Mouse (Mus musculus): ENCODE data around the gene Ppm1f.
"Not testable (repeated sequence)": the region's sequence is repeated elsewhere in the genome, so short reads cannot be mapped to it uniquely, and the experiment has no call there.

Ppm1f gene

DNA sequence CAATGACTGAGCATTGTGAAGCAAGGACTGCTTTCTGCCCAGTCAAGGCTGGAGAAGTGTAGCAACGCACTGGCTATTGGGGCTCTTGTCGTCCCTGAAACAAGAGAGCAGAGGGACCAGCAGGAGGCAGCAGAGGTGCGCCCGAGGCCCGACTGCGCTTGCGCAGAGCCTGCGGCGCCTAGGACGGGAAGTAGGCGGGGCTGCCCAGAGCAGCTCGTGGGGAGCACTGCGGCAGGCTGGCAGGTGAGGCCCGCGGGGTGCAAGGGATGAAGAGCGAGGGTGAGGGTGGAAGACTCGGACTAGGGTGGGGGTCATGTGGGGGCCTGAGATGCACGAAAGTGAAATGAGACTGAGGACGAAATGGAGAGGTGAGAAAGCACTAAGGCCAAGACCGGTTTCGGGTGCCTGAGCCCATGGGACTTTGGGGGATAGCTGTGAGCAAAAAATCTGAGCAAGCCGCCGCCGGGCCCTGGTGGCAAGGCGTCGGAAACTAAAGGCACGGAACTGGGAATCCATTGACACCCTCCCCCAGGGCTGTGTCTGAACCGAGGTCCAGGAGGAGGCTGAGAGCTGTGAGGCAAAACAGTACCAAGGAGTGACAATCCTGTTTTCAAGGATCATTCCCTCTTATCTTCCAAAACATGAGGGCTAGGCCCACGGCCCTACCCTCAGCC, at the start of gene Ppm1f:
TSS of gene Ppm1f (plus strand) at position 88 of the 674 bp plus-strand sequence.
- peak; percentile 94 for DNase-seq (ENCODE audit: extremely low spot score)

DNA sequence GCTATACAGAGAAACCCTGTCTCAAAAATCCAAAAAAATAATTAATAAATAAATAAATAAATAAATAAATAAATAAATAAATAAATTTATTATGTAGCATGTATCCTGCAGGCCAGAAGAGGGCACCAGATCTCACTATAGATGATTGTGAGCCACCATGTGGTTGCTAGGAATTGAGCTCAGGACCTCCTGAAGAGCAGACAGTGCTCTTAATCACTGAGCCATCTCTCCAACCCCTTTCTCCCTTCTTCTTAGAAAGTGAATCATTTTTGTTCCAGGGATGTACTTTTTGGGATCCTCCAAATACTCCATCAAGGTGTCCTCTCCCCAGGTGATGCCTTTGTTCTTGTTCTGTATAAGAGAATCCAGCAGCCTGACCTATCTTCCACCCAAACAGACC, 47.1 kb upstream of the Ppm1f start:
- DNase-seq (ENCODE audit: extremely low spot score): no peak

DNA sequence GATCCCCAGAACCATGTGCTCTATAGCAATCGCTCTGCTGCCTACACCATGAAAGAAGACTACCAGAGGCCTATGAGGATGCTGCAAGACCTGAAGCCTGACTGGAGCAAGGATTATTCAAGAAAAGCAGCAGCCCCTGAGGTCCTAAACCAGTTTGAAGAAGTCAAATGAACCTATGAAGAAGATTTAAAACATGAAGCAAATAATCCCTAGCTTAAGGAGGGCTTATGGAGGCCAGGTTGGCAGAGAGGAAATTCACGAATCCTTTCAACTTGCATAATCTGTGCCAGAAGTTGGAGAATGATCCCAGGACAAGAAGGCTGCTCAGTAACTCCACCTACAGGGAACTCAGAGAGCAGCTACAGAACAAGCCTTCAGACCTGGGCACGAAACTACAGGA, 43.9 kb upstream of the Ppm1f start:
- no peak for DNase-seq (ENCODE audit: extremely low spot score)

DNA sequence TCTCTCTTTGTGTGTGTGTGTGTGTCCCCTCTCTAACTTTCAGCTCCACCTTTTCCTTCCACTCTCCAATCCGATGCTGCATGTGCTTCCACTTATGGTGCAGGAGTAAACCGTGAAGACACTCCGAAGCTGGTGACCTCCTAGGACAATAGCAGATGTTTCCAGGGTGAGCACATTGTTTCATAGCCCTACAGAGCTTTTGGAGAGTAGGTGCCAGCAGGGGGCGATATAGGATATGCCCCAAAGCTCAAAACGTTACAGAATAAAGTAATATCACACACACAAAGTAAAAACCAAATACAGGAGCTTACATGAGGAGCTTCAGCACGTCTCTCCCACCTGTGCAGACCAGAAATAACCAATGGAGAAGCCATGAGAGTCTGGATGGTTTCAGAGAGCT, 41.4 kb upstream of the Ppm1f start:
- DNase-seq (ENCODE audit: extremely low spot score): peak; percentile 38

DNA sequence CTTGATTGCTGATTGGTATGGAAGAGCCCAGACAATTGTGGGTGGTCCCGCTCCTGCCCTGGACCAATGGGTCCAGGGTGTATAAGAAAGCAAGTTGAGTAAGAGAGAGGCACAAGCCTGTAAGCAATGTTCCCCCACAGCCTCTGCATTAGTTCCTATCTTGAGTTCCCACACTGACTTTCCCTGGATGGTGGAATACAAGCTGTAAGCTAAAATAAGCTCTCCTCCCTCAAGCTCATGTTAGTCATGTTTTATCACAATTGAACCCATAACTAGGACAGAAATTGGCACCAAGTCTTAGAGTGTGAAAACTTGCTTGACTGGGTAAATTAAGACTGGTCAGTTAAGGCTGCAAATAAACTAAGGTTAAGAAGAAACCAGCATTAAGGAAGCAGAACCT, 40.7 kb upstream of the Ppm1f start:
- no peak for DNase-seq (ENCODE audit: extremely low spot score)

DNA sequence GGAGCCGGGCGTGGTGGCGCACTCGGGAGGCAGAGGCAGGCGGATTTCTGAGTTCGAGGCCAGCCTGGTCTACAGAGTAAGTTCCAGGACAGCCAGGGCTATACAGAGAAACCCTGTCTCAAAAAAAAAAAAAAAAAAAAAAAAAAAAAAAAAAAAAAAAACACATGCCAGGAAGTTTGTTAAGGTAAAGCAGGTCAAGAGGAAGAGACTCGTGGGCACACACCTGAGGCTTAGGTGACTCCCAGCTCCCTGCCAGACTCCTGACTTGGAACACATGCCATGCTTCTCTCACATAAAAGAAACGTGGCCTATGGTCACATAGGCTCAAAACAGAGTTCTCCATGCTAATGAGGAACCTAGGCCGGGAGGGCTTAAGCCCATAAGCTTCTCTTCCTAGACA, 40.2 kb upstream of the Ppm1f start:
- not testable (repeated sequence) for DNase-seq (ENCODE audit: extremely low spot score)

DNA sequence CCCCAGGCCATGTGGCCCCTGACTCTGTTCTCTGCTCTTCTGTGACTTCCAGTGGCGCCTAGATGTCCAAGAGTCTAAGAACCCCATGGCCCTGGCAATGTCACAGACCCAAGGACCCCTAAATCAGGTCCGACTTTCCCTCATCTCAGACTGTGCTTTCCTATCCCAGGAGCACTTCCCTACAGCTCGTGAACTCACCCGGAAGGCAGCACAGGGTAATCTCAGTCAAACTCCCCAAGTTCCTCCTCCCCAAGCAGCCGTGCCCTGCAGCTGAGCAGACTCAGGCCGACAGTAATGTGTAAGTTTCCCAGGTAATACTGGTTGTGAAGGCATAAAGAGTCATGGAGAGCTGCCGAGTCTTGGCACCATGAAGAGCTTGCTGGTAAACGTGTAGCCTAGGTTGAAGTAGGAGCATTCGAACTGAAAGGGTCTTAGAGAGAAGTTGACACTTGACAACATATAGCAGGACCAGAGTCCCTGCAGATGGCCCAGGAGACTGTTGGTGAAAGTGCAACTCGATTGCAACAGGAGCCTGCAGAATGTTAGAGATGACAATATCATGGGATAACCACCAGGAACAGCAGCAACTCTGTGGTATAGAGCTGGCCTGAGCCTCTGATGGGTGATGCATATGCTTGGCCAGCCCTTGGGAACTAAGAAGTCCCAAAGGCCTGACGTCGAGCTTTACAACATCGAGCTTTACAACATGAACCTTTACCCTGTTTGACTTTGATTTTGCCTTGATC, 39.4 kb upstream of the Ppm1f start:
- no peak for DNase-seq (ENCODE audit: extremely low spot score)

DNA sequence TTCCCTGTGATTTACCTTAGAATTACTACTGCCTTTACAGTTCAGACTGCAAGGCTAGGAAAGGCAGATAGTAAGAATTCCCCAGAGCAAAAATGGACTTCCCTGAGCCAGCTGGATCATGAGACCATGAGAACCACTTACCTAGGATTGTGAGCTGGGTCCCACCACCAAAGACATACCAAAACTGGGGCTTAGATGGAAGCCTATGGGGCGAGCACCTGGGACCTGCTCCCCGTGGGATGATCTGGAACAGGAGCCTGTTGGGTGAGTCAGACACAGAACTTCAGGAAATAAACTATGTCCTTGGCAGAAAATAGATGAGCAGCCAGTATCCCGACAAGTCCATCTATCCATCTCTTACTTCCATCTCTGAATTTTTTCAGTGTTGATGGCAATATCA, 34.0 kb upstream of the Ppm1f start:
- no peak for DNase-seq (ENCODE audit: extremely low spot score)

DNA sequence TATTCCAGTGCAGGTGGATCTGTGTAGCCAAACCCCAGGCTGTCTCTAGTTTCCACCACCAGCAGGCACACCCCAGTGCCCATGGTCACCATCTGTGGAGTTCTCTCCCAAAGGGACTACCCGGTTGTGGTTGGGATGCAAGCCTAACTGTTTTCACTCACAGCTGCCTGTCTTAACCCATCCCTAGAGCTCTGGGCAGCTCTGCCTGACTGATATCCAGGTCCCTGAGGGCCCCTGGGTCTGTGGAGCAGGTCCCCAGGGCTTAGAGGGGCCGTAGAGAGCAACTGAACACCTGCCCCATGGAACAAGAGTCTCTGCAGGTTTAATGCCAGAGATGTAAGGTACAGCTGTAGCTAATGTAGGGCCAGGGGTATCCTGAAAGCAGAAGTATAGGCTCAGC, 32.3 kb upstream of the Ppm1f start, which contains the start of gene Igll1:
TSS of gene Igll1 (minus strand) at position 8 of the 400 bp plus-strand sequence.
- no peak for DNase-seq (ENCODE audit: extremely low spot score)

DNA sequence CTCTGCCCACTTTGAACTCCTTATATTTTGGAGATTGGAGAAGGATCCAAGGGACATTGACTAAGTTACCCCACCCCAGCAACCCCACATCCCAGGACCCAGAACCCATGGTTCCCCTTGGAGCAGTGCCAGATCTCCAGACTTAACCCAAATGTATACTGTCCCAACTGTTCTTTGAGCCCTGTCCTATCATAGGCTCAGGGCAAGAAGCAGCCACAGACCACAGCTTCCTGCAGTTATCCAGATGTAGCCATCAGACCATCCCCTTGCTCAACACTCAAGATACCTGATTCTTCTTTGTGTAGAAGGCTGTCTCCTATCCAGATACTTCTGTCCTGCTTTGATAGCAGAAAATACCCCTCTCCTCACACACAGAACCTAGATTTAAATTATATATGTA, 31.1 kb upstream of the Ppm1f start:
- DNase-seq (ENCODE audit: extremely low spot score): no peak

DNA sequence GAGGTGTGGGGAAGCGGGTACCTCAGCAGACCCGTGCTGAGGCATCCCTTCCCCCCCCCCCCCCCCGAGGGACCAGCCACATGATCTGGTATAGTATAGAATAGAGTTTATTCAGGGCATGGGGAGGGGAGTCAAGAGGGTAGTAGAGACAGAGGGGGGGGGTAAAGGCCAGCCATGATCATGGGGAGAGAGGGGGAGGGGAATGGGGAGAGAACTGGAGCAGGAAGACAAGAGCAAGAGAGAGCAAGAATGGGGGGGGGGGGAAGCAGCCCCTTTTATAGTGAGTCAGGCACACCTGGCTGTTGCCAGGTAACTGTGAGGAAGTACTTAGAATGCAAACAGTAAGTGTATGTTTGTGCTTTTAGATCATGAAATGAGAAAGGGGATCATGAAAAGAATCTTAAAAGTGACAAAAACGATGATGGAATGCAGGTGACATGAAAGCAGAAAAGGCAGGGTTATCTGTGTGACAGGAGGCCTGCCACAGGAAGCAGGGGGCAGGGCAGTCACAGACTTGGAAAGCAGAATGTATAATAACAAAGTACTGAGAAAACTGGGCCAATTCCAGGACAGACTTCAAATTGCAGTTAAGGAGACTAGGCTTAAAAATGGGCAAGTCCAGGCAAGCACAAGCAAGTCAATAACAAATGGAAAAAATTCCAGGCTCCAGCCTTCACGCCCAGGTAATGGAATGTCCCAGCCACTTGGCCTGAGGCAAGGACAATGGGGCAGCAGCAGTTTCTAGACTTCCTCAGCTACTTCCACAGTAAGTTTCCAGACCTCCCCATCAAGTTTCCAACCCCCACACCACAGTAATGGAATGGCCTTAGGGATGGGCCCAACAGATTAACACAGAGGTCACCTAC, 30.3 kb upstream of the Ppm1f start:
- DNase-seq (ENCODE audit: extremely low spot score): peak; percentile 8

DNA sequence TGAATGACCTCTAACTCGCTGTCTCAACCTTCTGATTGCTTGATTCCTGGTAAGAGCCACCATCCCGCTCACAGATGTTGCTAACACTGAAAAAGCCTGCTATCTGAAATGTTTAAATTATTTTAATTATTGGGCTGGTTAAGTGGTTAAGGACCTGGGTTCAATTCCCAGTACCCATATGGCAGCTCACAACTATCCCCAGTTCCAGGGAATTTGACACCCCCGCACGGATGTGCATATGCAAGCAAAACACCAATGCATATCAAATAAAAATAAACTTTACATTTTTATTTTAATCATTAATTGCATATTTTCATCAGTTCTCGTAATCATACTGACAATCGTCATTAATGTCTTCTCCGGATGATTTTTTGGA, 26.0 kb upstream of the Ppm1f start:
- DNase-seq (ENCODE audit: extremely low spot score): no peak

DNA sequence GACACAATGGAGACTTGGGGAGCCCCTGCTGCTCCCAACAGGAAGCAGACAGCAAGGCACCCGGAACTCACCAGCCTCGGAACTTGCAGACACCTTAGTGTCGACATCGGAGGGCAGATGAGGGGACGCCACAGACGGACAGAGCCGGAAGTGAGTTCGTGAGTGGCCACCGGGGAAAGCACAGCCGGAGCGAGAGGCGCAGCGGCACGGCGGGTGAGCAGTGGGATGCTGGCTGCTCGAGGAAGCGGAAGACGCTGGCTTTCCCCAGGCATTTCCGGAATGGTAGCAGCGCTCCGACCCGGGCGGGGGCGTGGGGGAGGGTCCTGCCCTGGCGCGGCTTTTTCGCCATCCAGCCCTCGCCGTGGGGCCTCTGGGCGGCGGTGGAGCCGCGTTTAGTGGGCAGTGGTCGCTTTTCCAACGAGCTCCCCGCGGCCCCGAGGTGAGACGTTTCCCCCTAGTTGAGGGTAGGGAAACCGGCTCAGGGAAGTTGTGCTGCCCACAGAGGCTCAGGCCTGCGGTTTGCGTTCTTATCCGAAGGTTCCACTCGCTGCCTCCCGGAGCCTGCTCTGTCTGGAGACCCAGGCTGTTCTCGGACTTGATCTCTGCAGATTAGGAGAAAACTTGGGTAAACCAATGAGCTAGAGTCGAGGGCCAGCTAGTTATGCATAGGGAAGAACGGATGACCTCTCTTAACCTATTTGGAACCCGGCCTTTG, 25.5 kb upstream of the Ppm1f start, which contains the start of the genes Top3b and Vpreb1:
TSS of gene Top3b (plus strand) at position 120 of the 715 bp plus-strand sequence.
TSS of gene Vpreb1 (minus strand) at position 227 of the 715 bp plus-strand sequence.
- DNase-seq (ENCODE audit: extremely low spot score): peak; percentile 95

DNA sequence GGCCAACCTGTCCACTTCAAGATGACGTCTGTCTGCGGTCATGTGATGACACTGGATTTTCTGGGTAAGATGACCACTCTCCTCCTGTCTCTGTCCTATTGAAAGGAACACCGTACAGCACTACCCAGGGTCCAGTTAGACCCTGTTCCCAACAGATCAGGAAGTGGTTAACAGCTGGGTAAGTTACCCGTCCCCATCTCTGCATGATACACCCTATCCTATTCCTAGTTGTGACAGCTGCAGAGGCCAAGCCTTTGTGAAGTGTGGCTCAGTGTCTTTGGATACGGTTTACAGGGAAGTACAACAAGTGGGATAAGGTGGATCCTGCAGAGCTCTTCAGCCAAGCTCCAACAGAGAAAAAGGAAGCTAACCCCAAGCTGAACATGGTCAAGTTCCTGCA, 17.2 kb upstream of the Ppm1f start:
- DNase-seq (ENCODE audit: extremely low spot score): no peak

DNA sequence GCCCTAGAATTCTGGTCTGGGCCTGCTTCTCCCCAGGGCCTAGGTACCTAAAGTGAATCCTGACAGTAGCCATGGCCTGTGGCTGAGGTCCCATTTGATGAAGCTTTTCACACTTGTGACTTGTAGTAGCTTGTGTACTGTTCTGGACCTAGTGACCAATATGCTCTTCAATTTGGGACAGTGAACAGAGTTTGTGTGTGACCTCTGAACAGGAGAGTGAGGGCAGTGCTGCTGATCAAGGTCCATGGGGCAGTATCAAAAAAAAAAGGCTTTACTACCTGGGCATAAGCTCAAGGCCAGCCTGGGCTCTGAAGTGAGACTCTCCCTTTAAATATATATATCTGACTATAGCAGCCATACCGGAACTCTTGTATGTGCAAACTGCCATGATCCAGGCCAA, 7.9 kb upstream of the Ppm1f start:
- DNase-seq (ENCODE audit: extremely low spot score): no peak

DNA sequence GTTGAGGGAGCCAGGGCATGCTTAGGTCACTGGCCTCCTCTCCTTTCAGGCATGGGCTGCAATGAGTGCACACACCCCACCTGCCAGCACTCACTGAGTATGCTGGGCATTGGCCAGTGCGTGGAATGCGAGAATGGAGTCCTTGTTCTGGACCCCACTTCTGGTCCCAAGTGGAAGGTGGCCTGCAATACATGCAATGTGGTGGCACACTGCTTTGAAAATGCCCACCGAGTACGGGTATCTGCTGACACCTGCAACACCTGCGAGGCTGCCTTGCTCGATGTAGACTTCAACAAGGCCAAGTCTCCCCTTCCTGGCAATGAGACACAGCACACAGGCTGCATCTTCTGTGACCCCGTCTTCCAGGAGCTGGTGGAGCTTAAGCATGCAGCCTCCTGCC, 3.9 kb upstream of the Ppm1f start:
- DNase-seq (ENCODE audit: extremely low spot score): no peak

DNA sequence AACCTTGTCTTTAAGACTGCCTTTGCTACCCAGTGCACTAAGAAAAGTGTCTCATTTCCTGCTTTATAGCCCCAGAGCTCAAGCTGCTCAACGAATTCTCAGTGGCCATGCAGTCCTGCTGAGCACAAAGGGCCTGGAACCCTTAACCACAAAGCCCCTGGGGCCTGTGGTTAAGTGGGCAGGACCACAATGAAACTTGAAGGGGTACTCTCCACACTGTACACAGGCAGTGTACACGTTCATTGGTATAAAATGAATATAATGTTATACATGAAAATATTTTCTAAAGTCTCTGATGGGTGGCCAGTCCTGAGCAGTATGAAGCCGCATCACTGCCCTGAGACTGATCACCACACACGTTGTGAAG, 271 bp upstream of the Ppm1f start:
- no peak for DNase-seq (ENCODE audit: extremely low spot score)

DNA sequence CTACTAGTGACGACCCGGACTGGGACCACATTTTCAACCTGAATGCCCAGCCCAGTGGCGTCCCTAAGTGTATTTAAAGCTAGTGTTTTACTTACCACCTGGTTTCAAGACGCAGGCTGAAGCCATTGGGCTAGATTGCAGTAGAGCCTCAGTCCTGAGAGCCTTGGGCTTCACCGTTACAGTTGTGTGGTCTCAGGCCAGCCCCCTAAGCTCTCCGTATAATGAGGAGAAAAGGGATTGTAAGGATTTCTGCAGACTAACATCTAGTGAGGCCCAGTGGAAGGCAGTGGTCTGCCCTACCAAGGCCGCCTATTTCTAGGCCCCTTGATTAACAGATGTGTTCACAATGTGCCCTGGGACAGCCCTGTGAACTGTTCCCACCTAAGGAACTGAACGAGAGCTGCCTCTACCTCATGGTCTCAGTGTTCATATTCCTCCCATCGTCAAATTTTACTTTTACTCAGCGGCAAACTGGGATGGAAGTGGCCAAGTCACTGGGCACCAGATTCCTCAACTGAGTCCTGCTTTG, 851 bp downstream of the Ppm1f start:
- peak; percentile 8 for DNase-seq (ENCODE audit: extremely low spot score)

DNA sequence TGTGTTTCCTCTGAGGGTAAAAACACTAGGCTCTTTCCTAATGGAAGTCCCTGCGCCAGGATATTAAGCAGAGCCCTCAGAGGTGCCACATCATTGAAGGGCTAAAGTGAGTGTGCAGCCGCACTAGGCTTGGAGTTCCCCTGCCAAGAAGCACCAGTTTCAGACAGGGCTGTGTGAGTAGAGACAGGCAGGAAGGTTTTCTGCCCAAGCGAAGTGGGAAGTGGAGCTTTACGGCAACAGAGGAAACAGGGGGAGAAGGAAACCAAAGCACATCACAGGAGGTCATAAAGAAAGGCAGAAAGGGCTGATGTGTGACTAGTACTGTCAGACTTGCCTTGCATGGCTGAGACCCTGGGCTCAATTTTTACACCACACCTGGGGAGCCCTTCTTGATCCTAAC, 6.1 kb downstream of the Ppm1f start:
- DNase-seq (ENCODE audit: extremely low spot score): no peak

DNA sequence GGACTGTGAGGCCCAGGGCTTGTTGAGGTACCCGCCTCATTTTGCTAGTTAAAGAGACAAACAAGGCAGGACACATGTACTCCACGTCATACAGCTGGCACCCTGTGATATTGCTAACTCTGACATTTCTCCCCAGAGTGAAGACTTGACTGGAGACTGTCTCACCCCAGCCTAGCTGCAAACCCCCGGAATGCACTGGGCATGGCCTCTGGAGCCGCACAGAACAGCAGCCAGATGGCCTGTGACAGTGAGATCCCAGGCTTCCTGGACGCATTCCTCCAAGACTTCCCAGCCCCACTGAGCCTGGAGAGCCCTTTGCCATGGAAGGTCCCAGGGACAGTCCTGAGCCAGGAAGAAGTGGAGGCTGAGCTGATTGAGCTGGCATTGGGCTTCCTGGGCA, 6.9 kb downstream of the Ppm1f start:
- DNase-seq (ENCODE audit: extremely low spot score): no peak

DNA sequence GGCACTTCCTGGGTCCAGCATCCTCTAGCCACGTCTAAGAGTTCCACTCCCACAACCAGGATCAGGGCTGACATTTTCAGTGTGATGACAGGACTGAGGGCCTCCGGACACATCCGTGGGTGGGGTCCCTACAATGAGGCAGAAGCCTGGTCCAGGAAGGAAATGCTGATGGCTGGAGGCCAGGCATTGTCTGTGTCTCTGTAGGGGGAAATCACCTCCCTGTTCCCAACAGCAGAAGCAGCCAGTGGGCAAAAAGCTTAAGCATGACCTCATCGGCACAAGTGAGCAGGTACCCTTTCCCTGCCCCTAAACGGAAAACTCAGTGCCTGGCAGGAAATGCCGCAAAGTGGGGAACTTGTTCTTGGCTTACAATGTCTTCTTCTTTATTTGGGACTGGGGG, 11.5 kb downstream of the Ppm1f start:
- DNase-seq (ENCODE audit: extremely low spot score): no peak

Measured in embryo, embryonic 9.5 days (tissue).